Mouse (Mus musculus) hindbrain, embryonic 11.5 days (tissue): Measurements from ENCODE around the gene Rreb1. TPM values are rescaled to one million over a fixed set of nuclear protein-coding genes. Genes with fewer than 3 reads are reported as not detected.

Experiments
- ATAC-seq: fragments of 200-750 bp; cut with Nextera tagmentation; 2 replicates; pipeline ENCODE4 v1.8.0; 2017; ENCODE audit warnings: mild to moderate bottlenecking, moderate TSS enrichment, moderate library complexity; ENCODE audit not compliant: low FRiP score
- DNase-seq: peaks from one replicate; pipeline ENCODE4 v3.0.0-alpha.2; 2015; ENCODE audit warnings: low spot score
- H3K27ac ChIP-seq: fragments of 300-500 bp; sonication (generic); 2 replicates; pipeline ENCODE4 v1.5.1; 2014; ENCODE audit warnings: mild to moderate bottlenecking, low read depth, low read length
- H3K27me3 ChIP-seq: fragments of 300-500 bp; sonication (generic); 2 replicates; pipeline ENCODE4 v1.6.1; 2014; ENCODE audit warnings: mild to moderate bottlenecking, low read length, moderate library complexity, mixed read lengths; ENCODE audit not compliant: control insufficient read depth, insufficient read depth
- H3K36me3 ChIP-seq: fragments of 300-500 bp; sonication (generic); 2 replicates; pipeline ENCODE4 v1.6.1; 2014; ENCODE audit warnings: mild to moderate bottlenecking, low read length, moderate library complexity, mixed read lengths; ENCODE audit not compliant: control insufficient read depth, insufficient read depth
- H3K4me1 ChIP-seq: fragments of 300-500 bp; sonication (generic); replicated peaks from 2 replicates; pipeline ENCODE4 v1.6.1; 2014; ENCODE audit warnings: low read length, mixed read lengths; ENCODE audit not compliant: control insufficient read depth, insufficient read depth
- H3K4me2 ChIP-seq: fragments of 300-500 bp; sonication (generic); replicated peaks from 2 replicates; pipeline ENCODE4 v1.6.1; 2014; ENCODE audit warnings: mild to moderate bottlenecking, low read depth, low read length
- H3K4me3 ChIP-seq: fragments of 300-500 bp; sonication (generic); 2 replicates; pipeline ENCODE4 v1.5.1; 2014; ENCODE audit warnings: low read depth, low read length
- H3K9ac ChIP-seq: fragments of 300-500 bp; sonication (generic); 2 replicates; pipeline ENCODE4 v1.6.1; 2014; ENCODE audit warnings: low read depth, low read length
- H3K9me3 ChIP-seq: fragments of 300-500 bp; sonication (generic); 2 replicates; pipeline ENCODE4 v1.6.1; 2016; ENCODE audit warnings: low read length; ENCODE audit not compliant: control insufficient read depth
- WGBS: fragments of 180-500 bp; shearing (Covaris S2); extraction: QIAGEN DNeasy Blood & Tissue Kit; methylation state at CpG from one replicate; pipeline ENCODE4 v1.1.7; 2014; 5-methylcytosine and 5-hydroxymethylcytosine counted together
- polyA plus RNA-seq: library from polyadenylated mRNA; unstranded; fragments of >200 nt; fragmentation: Nextera tagmentation; extraction: Ambion mirVana; gene quantifications from 2 replicates; pipeline ENCODE4 v1.2.1, GENCODE M21; 2014

Rreb1 gene
- polyA plus RNA-seq, 1 experiment from 2014 or later = 7.0 TPM

- WGBS = 85% methylated on average over 5 of the region's 5 CpGs
- ATAC-seq = no peak
These were observed 38.5 kb downstream of the Rreb1 start for GRCm38 (mm10) chr13:37816736-37817135.

GRCm38 (mm10) chr13:37821413-37821812 is 43.2 kb downstream of the Rreb1 start:
- peaks cover 4% of the 10 kb centered on the region; the same call in 1 of the 2 replicates for H3K4me1 ChIP-seq
- H3K4me3 ChIP-seq = no peak overlapping the region
- no peak overlapping the region for H3K9ac ChIP-seq
- no peak for DNase-seq
- H3K4me2 ChIP-seq = no peak overlapping the region
- H3K27me3 ChIP-seq = 0 out of 2 replicates have a peak, but pooled peaks cover 2% of the 10 kb centered on the region
- no peak for ATAC-seq
- 33% methylated on average over 4 of the region's 4 CpGs for WGBS
- no peaks in the 10 kb centered on the region for H3K36me3 ChIP-seq
- no peak overlapping the region for H3K27ac ChIP-seq
- no peaks in the 10 kb centered on the region for H3K9me3 ChIP-seq

More at GRCm38 (mm10) chr13:37816736-37817135, 38.5 kb downstream of the Rreb1 start:
- Histone ChIP-seq H3K4me3 (no peak overlapping the region), H3K27ac (no peak overlapping the region), H3K36me3 (no peaks in the 10 kb centered on the region), H3K4me2 (no peak overlapping the region), H3K9me3 (no peaks in the 10 kb centered on the region), H3K9ac (no peak overlapping the region), H3K4me1 (no peaks in the 10 kb centered on the region), H3K27me3 (no peaks in the 10 kb centered on the region)
- no peak for DNase-seq

- WGBS = 38% methylated on average over 4 of the region's 4 CpGs
- Histone ChIP-seq H3K27me3 (peaks cover 10% of the 10 kb centered on the region; the same call in 1 of the 2 replicates), H3K4me1 (peaks cover 4% of the 10 kb centered on the region; the same call in 1 of the 2 replicates), H3K27ac (no peak overlapping the region), H3K4me2 (no peak overlapping the region), H3K9ac (no peak overlapping the region), H3K36me3 (no peaks in the 10 kb centered on the region), H3K9me3 (no peaks in the 10 kb centered on the region), H3K4me3 (no peak overlapping the region)
- no peak for DNase-seq
- no peak for ATAC-seq
These were observed 46.2 kb downstream of the Rreb1 start for GRCm38 (mm10) chr13:37824331-37824920.

DNA sequence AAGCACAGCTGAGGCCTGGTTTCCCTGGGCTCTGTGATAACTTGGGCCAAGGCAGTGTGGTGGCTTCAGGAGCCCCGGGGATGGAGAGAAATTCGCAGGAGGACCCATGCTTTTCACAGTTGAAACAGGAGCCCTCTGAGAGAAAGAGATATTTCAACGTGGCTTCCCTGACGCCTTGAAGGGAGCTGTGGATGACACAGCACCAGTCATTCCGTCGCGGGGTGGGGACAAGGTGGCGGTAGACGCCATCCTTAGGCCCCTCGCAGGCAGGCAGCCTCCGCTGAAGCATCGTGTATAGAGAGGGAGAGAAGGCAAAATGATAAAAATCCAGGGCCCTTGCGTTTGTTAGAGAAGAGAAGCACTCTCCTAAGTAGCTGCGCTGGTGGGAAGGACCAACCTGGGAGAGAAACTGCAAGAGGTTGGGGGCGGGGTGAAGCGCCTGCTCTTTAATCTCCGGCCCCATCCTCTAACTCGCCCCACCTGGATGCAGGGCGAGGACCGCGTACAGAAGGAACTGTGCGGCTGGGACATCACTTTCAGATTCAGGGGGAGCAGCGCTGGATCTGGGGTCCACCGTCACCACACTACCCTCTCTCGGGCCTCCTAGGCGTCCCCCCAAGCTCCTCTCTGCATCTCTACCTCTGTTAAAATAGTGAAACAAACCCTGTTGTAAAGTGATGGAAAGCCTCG is 46.9 kb downstream of the Rreb1 start:
- no peaks in the 10 kb centered on the region for H3K36me3 ChIP-seq
- peaks cover 10% of the 10 kb centered on the region; the same call in 1 of the 2 replicates for H3K27me3 ChIP-seq
- DNase-seq (peak; percentile 52), ATAC-seq (peak; percentile 10; the same call in 1 of the 2 replicates)
- peak overlapping the region; percentile 64; the same call in 1 of the 2 replicates for H3K9ac ChIP-seq
- H3K27ac ChIP-seq = no peak overlapping the region
- peak overlapping the region; percentile 95 for H3K4me2 ChIP-seq
- peak overlapping the region; percentile 79 for H3K4me3 ChIP-seq
- H3K4me1 ChIP-seq = peaks cover 4% of the 10 kb centered on the region; the same call in 1 of the 2 replicates
- H3K9me3 ChIP-seq = no peaks in the 10 kb centered on the region
- WGBS = under 1% methylated on average over 27 of the region's 27 CpGs

GRCm38 (mm10) chr13:37825646-37826280 is 47.6 kb downstream of the Rreb1 start:
- Histone ChIP-seq H3K9ac (peak overlapping the region; percentile 64), H3K27me3 (peaks cover 10% of the 10 kb centered on the region; the same call in 1 of the 2 replicates), H3K4me2 (peak overlapping the region; percentile 95), H3K4me1 (peaks cover 4% of the 10 kb centered on the region; the same call in 1 of the 2 replicates), H3K4me3 (peak overlapping the region; percentile 79), H3K9me3 (no peaks in the 10 kb centered on the region), H3K27ac (0 out of 2 replicates have a peak overlapping the region, but pooled peaks have one; percentile 17), H3K36me3 (no peaks in the 10 kb centered on the region)
- DNase-seq (peak; percentile 68), ATAC-seq (peak; percentile 74)
- WGBS = 0% methylated on average over 31 of the region's 43 CpGs

GRCm38 (mm10) chr13:37826281-37826993 is 48.2 kb downstream of the Rreb1 start:
- Histone ChIP-seq H3K4me2 (peak overlapping the region; percentile 95), H3K4me1 (peaks cover 6% of the 10 kb centered on the region; the same call in 1 of the 2 replicates), H3K4me3 (peak overlapping the region; percentile 79), H3K27me3 (peaks cover 10% of the 10 kb centered on the region; the same call in 1 of the 2 replicates), H3K9ac (peak overlapping the region; percentile 64), H3K36me3 (no peaks in the 10 kb centered on the region), H3K9me3 (no peaks in the 10 kb centered on the region), H3K27ac (peak overlapping the region; percentile 54)
- ATAC-seq (peak; percentile 62), DNase-seq (peak; percentile 74)
- WGBS = under 1% methylated on average over 54 of the region's 65 CpGs

GRCm38 (mm10) chr13:37826994-37827262 is 48.7 kb downstream of the Rreb1 start:
- peaks cover 10% of the 10 kb centered on the region; the same call in 1 of the 2 replicates for H3K27me3 ChIP-seq
- DNase-seq = no peak
- H3K4me2 ChIP-seq = peak overlapping the region; percentile 95
- 0% methylated on average over 13 of the region's 36 CpGs for WGBS
- H3K9ac ChIP-seq = peak overlapping the region; percentile 64
- H3K36me3 ChIP-seq = no peaks in the 10 kb centered on the region
- H3K9me3 ChIP-seq = no peaks in the 10 kb centered on the region
- no peak; the same call in 1 of the 2 replicates for ATAC-seq
- H3K27ac ChIP-seq = peak overlapping the region; percentile 54
- peak overlapping the region; percentile 79 for H3K4me3 ChIP-seq
- H3K4me1 ChIP-seq = peaks cover 6% of the 10 kb centered on the region; the same call in 1 of the 2 replicates
